8 mouse cellular contexts compared by ENCODE assay signal in genomic region chr13:112509465-112509864, GRCm38 (mm10). TPM values are rescaled to one million over a fixed set of nuclear protein-coding genes. Genes with fewer than 3 reads are reported as not detected.
DNase-seq lines count a peak whose midpoint lies in the region; ATAC-seq and TF ChIP-seq lines count a peak whose summit lies in the region.
"Had no signal": no experiment of that assay in that cellular context is flagged by ENCODE, and none has a peak within 500 bp of the region (broad histone marks: within the 10 kb centered on the region; RNA-seq: fewer than 3 reads in every experiment).

No protein-coding gene starts in this region.

- no peak for TF ChIP-seq EP300 in ES-Bruce4 (IDR thresholded peaks at IDR 0.05; ENCODE audit: insufficient read depth, low read depth, low read length)
- TF ChIP-seq EP300 in lung, postnatal 0 days (IDR thresholded peaks at IDR 0.05): no peak

- 26% methylated on average over 4 of the region's 4 CpGs for WGBS in lung, postnatal 0 days

- H3K4me2 ChIP-seq in lung, postnatal 0 days (replicated peaks; ENCODE audit: low read depth, low read length): no peak overlapping the region
- H3K4me2 ChIP-seq: lung, embryonic 15.5 days had no signal

- TF ChIP-seq POLR2A in ES-Bruce4 (IDR thresholded peaks at IDR 0.05; ENCODE audit: insufficient read depth, low read length): no peak

- intact Hi-C loops in heart, postnatal 36 days (cut with DNase I): loop anchor here (1.0 to 10.0 kb wide), 3 partner anchors 201 to 735 kb away; no protein-coding TSS in a partner anchor

- H3K9me3 ChIP-seq in ES-Bruce4 (replicated peaks; ENCODE audit: control insufficient read depth, insufficient read depth, low read length, poor library complexity, severe bottlenecking): no peaks in the 10 kb centered on the region
- H3K9me3 ChIP-seq in lung, postnatal 0 days (ENCODE audit: low read length): no peaks in the 10 kb centered on the region
- H3K9me3 ChIP-seq: lung, embryonic 15.5 days had no signal

- DNase-seq in adrenal gland, postnatal 14 days: peak; percentile 76
- DNase-seq in embryo, embryonic 9.5 days (ENCODE audit: extremely low spot score): peak; percentile 57
- DNase-seq in heart, postnatal 36 days: peak; percentile 62 to 71
- peak; percentile 64 for DNase-seq in layer of hippocampus, adult 11-12 months (ENCODE audit: low spot score)
- DNase-seq in lung, postnatal 0 days (ENCODE audit: low spot score): peak; percentile 81
- peak; percentile 76 for DNase-seq in retina, postnatal 1 day

- H3K36me3 ChIP-seq in ES-Bruce4 (ENCODE audit: control insufficient read depth, insufficient read depth, low read length, poor library complexity, severe bottlenecking): peaks cover 21% of the 10 kb centered on the region
- peaks cover 15% of the 10 kb centered on the region; the same call in 1 of the 2 replicates for H3K36me3 ChIP-seq in lung, postnatal 0 days (ENCODE audit: insufficient read depth, low read length)

- peak; percentile 69; the same call in 1 of the 2 replicates for ATAC-seq in lung, postnatal 0 days

- no peak overlapping the region for H3K27ac ChIP-seq in ES-Bruce4 (ENCODE audit: insufficient read depth, low read length)
- no peak overlapping the region for H3K27ac ChIP-seq in lung, postnatal 0 days (ENCODE audit: low read length)
- H3K27ac ChIP-seq: lung, embryonic 15.5 days had no signal

- no peak overlapping the region for H3K4me3 ChIP-seq in ES-Bruce4 (ENCODE audit: low read depth, low read length)
- H3K4me3 ChIP-seq in lung, postnatal 0 days (ENCODE audit: low read depth, low read length): no peak overlapping the region
- H3K4me3 ChIP-seq: lung, embryonic 15.5 days had no signal

- no peaks in the 10 kb centered on the region for H3K4me1 ChIP-seq in ES-Bruce4 (ENCODE audit: control insufficient read depth, insufficient read depth, low read length)
- 0 out of 2 replicates have a peak, but pooled peaks cover 5% of the 10 kb centered on the region for H3K4me1 ChIP-seq in lung, postnatal 0 days (ENCODE audit: insufficient read depth, low read depth, low read length)

- no peak overlapping the region for H3K9ac ChIP-seq in ES-Bruce4 (ENCODE audit: low read depth, poor library complexity, severe bottlenecking)
- H3K9ac ChIP-seq in lung, postnatal 0 days (replicated peaks; ENCODE audit: low read depth): no peak overlapping the region
- H3K9ac ChIP-seq: lung, embryonic 15.5 days had no signal

- no peaks in the 10 kb centered on the region for H3K27me3 ChIP-seq in ES-Bruce4 (ENCODE audit: control insufficient read depth, insufficient read depth, low read length, poor library complexity, severe bottlenecking)
- no peaks in the 10 kb centered on the region for H3K27me3 ChIP-seq in lung, postnatal 0 days (replicated peaks; ENCODE audit: insufficient read depth, low read length)
- H3K27me3 ChIP-seq: lung, embryonic 15.5 days had no signal

- peak; percentile 94 for TF ChIP-seq CTCF in ES-Bruce4 (IDR thresholded peaks at IDR 0.05; ENCODE audit: low read depth, low read length)
- peak; percentile 97 for TF ChIP-seq CTCF in lung, postnatal 0 days (IDR thresholded peaks at IDR 0.05)

RNA-seq across cellular contexts. Expression of gene Il6st, which starts 45.6 kb away (rescaled TPM):
- 49.7 and 65.0 TPM in 2 replicates for polyA plus RNA-seq in ES-Bruce4 (2011; ENCODE audit: insufficient read depth, insufficient read length, low read depth, missing spikeins)
- total RNA-seq in adrenal gland, postnatal 14 days (2021): 300 and 308 TPM in 2 replicates
- 100 to 1,000 TPM; 203 to 252 TPM for total RNA-seq in heart, postnatal 36 days (2021)
- 30.4 and 33.7 TPM in 2 replicates for polyA plus RNA-seq in lung, postnatal 0 days (2015; fragmentation: Nextera tagmentation; extraction: Ambion mirVana)
